Mouse (Mus musculus): ENCODE measurements at regions not wholly inside any gene's neighbourhood (a gene's known extent, or its start where the extent isn't known, plus 50 kb on each side); places are given as distances from the start of the nearest gene placed in this dataset.

- peak; percentile 1 for DNase-seq (ENCODE audit: low read depth, low spot score)
Measured at GRCm38 (mm10) chr13:44133436-44133835, 348.9 kb downstream of the Cd83 start.

GRCm38 (mm10) chr13:44141181-44141580 is 356.6 kb downstream of the Cd83 start:
- no peak for DNase-seq (ENCODE audit: low read depth, low spot score)

- no peak for DNase-seq (ENCODE audit: low read depth, low spot score)
Measured at GRCm38 (mm10) chr13:44145441-44145840, 360.9 kb downstream of the Cd83 start.

- DNase-seq (ENCODE audit: low read depth, low spot score): no peak
Measured at GRCm38 (mm10) chr13:44147841-44148240, 363.3 kb downstream of the Cd83 start.

- DNase-seq (ENCODE audit: low read depth, low spot score): no peak
Measured at GRCm38 (mm10) chr13:44149499-44149898, 364.9 kb downstream of the Cd83 start.

- DNase-seq (ENCODE audit: low read depth, low spot score): no peak
Measured at GRCm38 (mm10) chr13:44151526-44151925, 367.0 kb downstream of the Cd83 start.

- DNase-seq (ENCODE audit: low read depth, low spot score): no peak
Measured at GRCm38 (mm10) chr13:44152806-44153613, 368.4 kb downstream of the Cd83 start.

GRCm38 (mm10) chr13:44153784-44154183 is 369.2 kb downstream of the Cd83 start:
- DNase-seq (ENCODE audit: low read depth, low spot score): no peak

- no peak for DNase-seq (ENCODE audit: low read depth, low spot score)
Measured at GRCm38 (mm10) chr13:44155956-44156355, 371.4 kb downstream of the Cd83 start.

- peak; percentile 11 for DNase-seq (ENCODE audit: low read depth, low spot score)
Measured at GRCm38 (mm10) chr13:44156546-44156945, 372.0 kb downstream of the Cd83 start.

- no peak for DNase-seq (ENCODE audit: low read depth, low spot score)
Measured at GRCm38 (mm10) chr13:44157236-44157635, 372.7 kb downstream of the Cd83 start.

GRCm38 (mm10) chr13:44158364-44158763 is 373.8 kb downstream of the Cd83 start:
- DNase-seq (ENCODE audit: low read depth, low spot score): no peak

- DNase-seq (ENCODE audit: low read depth, low spot score): peak; percentile 5
Measured at GRCm38 (mm10) chr13:44159346-44159745, 374.8 kb downstream of the Cd83 start.

- DNase-seq (ENCODE audit: low read depth, low spot score): no peak
Measured at GRCm38 (mm10) chr13:44164746-44165145, 380.2 kb downstream of the Cd83 start.

GRCm38 (mm10) chr13:44167186-44167585 is 382.6 kb downstream of the Cd83 start:
- DNase-seq (ENCODE audit: low read depth, low spot score): no peak

- DNase-seq (ENCODE audit: low read depth, low spot score): peak; percentile 63
Measured at GRCm38 (mm10) chr13:44168186-44168585, 383.6 kb downstream of the Cd83 start.

GRCm38 (mm10) chr13:44171639-44172038 is 387.1 kb downstream of the Cd83 start:
- no peak for DNase-seq (ENCODE audit: low read depth, low spot score)

- no peak for DNase-seq (ENCODE audit: low read depth, low spot score)
Measured at GRCm38 (mm10) chr13:44172701-44173100, 388.1 kb downstream of the Cd83 start.

- DNase-seq (ENCODE audit: low read depth, low spot score): no peak
Measured at GRCm38 (mm10) chr13:44174236-44174635, 389.7 kb downstream of the Cd83 start.

GRCm38 (mm10) chr13:44175300-44176036 is 390.9 kb downstream of the Cd83 start:
- DNase-seq (ENCODE audit: low read depth, low spot score): no peak

- DNase-seq (ENCODE audit: low read depth, low spot score): peak; percentile 55
Measured at GRCm38 (mm10) chr13:44176121-44176520, 391.5 kb downstream of the Cd83 start.

- DNase-seq (ENCODE audit: low read depth, low spot score): no peak
Measured at GRCm38 (mm10) chr13:44178006-44178405, 393.4 kb downstream of the Cd83 start.

- DNase-seq (ENCODE audit: low read depth, low spot score): no peak
Measured at GRCm38 (mm10) chr13:44180384-44180783, 395.8 kb downstream of the Cd83 start.
